Mouse (Mus musculus): Measurements from ENCODE around the gene Pfkm. TPM values are rescaled to one million over a fixed set of nuclear protein-coding genes. Genes with fewer than 3 reads are reported as not detected.

Pfkm gene
- 9.4 and 10.5 TPM in 2 replicates for total RNA-seq (2014; rRNA removed)
- 10.8 and 12.3 TPM in 2 replicates for polyA plus RNA-seq (2012; rRNA removed)

DNA sequence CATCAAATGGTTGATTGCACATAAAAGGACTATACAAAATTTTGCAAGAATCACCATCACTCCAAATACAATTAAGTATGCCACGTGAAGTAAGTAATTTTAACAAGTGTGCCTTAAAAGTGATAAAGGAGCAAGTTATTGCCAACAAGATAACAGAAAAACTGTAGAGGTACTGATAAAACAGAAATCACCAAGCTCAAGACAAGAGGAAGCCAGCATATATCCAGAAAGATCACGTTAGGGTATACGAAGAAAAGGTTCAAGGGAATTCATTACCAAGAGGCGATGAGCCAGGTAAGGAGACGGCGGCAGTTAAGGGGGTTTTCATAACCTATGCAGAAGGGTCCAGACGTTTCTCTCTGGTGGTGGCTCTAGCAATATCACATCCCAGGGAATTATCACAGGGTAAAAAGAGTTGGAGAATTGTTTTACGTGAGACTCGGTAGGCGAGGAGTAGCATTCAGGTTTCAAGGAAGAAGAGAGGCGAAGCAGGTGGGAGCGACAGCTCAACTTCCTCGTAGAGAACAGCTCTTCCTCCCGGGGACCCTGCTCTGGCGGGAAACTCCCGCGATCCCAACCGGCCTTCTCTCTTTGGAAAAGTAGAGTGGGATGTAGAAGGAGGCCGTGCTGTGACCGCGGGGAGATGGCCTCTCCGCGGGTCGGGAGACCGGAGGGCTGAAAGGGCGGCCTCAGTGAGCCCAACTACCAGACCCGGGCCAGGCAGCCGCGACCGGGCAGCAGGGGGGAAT is at the start of gene Pfkm:
Gene Pfkm, plus strand, starts transcription at position 218 of the 749 bp plus-strand sequence.
- H3K4me3 ChIP-seq (ENCODE audit: insufficient read depth, low read depth, low read length): peak within 1 kb of the TSS; percentile 69
- peak; percentile 8 for DNase-seq (ENCODE audit: extremely low read depth, low read depth, low spot score)
- no peaks in the 10 kb centered on the region for H3K27me3 ChIP-seq (ENCODE audit: control insufficient read depth, insufficient read depth, low read length)
- peaks cover 3% of the 10 kb centered on the region; the same call in 1 of the 2 replicates for H3K4me1 ChIP-seq (ENCODE audit: control insufficient read depth, insufficient read depth, low read length)
- TF ChIP-seq POLR2A (IDR thresholded peaks at IDR 0.05; ENCODE audit: extremely low read depth, insufficient read depth, low read length): no peak
- no peak for TF ChIP-seq CTCF (IDR thresholded peaks at IDR 0.05; ENCODE audit: low read depth, low read length)
- H3K79me2 ChIP-seq (ENCODE audit: control insufficient read depth, insufficient read depth, low read length): peaks cover 5% of the 10 kb centered on the region; the same call in 1 of the 2 replicates
- H3K36me3 ChIP-seq (ENCODE audit: control insufficient read depth, insufficient read depth, low read length): no peaks in the 10 kb centered on the region
- WGBS: under 1% methylated on average over 30 of the region's 30 CpGs
- peak within 1 kb of the TSS; percentile 86 for H3K9ac ChIP-seq (ENCODE audit: low read depth, low read length)
- H3K27ac ChIP-seq (replicated peaks; ENCODE audit: insufficient read depth, low read depth, low read length): peak within 1 kb of the TSS; percentile 82

DNA sequence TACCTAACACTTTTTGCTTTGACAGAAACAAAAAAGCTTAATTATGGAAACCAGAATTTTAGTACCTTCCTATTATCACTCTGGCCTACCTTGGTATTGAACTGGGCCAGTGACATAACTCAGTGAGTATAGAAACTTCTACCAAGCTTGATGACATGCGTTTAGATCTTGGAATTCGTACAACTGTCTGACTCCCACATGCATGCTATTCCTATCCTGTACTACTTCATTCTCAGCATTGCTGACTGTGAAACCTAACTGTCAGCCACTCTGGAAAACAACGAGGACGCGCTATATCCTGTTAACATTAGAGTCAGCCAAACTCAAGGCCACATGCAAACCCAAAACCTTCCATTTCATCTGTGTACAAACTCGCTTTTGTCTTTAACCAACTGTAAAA is 48.4 kb upstream of the Pfkm start:
- TF ChIP-seq POLR2A (IDR thresholded peaks at IDR 0.05; ENCODE audit: extremely low read depth, insufficient read depth, low read length): no peak
- no peak for TF ChIP-seq CTCF (IDR thresholded peaks at IDR 0.05; ENCODE audit: low read depth, low read length)
- no peak overlapping the region for H3K9ac ChIP-seq (ENCODE audit: low read depth, low read length)
- H3K36me3 ChIP-seq (ENCODE audit: control insufficient read depth, insufficient read depth, low read length): peaks cover 56% of the 10 kb centered on the region
- no peaks in the 10 kb centered on the region for H3K79me2 ChIP-seq (ENCODE audit: control insufficient read depth, insufficient read depth, low read length)
- H3K27ac ChIP-seq (replicated peaks; ENCODE audit: insufficient read depth, low read depth, low read length): no peak overlapping the region
- H3K4me1 ChIP-seq (ENCODE audit: control insufficient read depth, insufficient read depth, low read length): no peaks in the 10 kb centered on the region
- DNase-seq (ENCODE audit: extremely low read depth, low read depth, low spot score): no peak
- 92% methylated on average over 6 of the region's 6 CpGs for WGBS
- H3K27me3 ChIP-seq (ENCODE audit: control insufficient read depth, insufficient read depth, low read length): no peaks in the 10 kb centered on the region
- H3K4me3 ChIP-seq (ENCODE audit: insufficient read depth, low read depth, low read length): no peak overlapping the region

DNA sequence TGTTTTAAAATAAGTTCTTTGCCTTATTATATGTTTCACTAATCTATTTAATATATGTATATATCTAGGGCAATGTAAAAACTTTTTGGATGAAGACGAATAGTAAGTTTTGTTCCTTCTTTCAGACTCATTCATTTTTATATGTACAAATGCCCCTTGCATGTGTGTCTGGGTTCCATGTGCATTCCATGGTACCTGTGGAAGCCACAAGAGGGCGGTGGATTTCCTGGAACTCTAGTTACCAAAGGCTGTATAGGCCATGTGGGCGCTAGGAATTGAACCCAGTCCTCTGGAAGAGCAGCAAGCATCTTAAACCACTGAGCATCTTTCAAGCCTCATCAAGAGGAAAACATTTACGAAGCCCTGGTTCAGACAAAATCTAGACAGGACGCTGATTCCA is 48.0 kb upstream of the Pfkm start:
- TF ChIP-seq POLR2A (IDR thresholded peaks at IDR 0.05; ENCODE audit: extremely low read depth, insufficient read depth, low read length): no peak
- TF ChIP-seq CTCF (IDR thresholded peaks at IDR 0.05; ENCODE audit: low read depth, low read length): no peak
- no peak for DNase-seq (ENCODE audit: extremely low read depth, low read depth, low spot score)
- H3K27ac ChIP-seq (replicated peaks; ENCODE audit: insufficient read depth, low read depth, low read length): no peak overlapping the region
- 95% methylated on average over 5 of the region's 5 CpGs for WGBS
- peaks cover 58% of the 10 kb centered on the region for H3K36me3 ChIP-seq (ENCODE audit: control insufficient read depth, insufficient read depth, low read length)
- no peaks in the 10 kb centered on the region for H3K4me1 ChIP-seq (ENCODE audit: control insufficient read depth, insufficient read depth, low read length)
- no peak overlapping the region for H3K9ac ChIP-seq (ENCODE audit: low read depth, low read length)
- H3K4me3 ChIP-seq (ENCODE audit: insufficient read depth, low read depth, low read length): no peak overlapping the region
- no peaks in the 10 kb centered on the region for H3K79me2 ChIP-seq (ENCODE audit: control insufficient read depth, insufficient read depth, low read length)
- no peaks in the 10 kb centered on the region for H3K27me3 ChIP-seq (ENCODE audit: control insufficient read depth, insufficient read depth, low read length)

DNA sequence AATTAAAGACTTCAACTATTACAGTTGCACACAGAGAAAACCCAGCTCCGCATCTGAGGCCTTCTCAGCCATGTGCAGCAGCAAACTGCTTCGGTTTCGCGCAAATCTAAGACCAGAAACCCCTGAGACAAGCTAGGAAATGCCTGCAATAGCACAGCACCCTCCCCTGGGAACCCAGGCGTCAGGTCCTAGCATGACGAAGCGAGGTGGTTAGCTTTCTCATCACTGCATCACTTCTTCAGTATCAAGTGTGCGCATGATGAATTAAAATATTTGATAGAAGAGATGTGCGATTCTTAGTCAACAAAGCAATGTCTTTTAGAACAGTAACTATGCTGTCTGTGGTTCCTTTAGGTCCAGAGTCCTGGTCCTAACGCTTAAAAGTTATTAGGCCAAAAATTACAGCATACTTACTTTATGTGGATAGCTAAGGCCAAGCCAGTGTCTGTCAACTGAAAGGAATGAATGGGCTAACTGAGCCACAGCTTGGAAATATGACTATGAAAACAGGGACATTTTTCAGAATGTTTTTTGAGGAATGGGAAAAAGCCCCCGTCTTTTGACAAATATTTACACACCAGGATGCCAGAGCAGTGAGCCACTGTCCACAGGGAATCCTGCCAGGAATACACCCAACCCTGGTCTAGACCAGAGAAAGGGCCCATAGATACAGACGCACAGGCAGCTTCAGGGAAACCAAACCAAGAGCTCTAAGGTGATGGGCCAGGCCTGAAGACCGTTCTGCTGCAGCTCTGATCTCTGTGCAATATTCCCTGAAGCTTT is 43.3 kb upstream of the Pfkm start:
- Histone ChIP-seq H3K79me2 (ENCODE audit: control insufficient read depth, insufficient read depth, low read length) (no peaks in the 10 kb centered on the region), H3K36me3 (ENCODE audit: control insufficient read depth, insufficient read depth, low read length) (peaks cover 46% of the 10 kb centered on the region), H3K27me3 (ENCODE audit: control insufficient read depth, insufficient read depth, low read length) (no peaks in the 10 kb centered on the region), H3K27ac (replicated peaks; ENCODE audit: insufficient read depth, low read depth, low read length) (no peak overlapping the region), H3K9ac (ENCODE audit: low read depth, low read length) (no peak overlapping the region), H3K4me1 (ENCODE audit: control insufficient read depth, insufficient read depth, low read length) (no peaks in the 10 kb centered on the region), H3K4me3 (ENCODE audit: insufficient read depth, low read depth, low read length) (no peak overlapping the region)
- no peak for DNase-seq (ENCODE audit: extremely low read depth, low read depth, low spot score)
- no peak for TF ChIP-seq CTCF (IDR thresholded peaks at IDR 0.05; ENCODE audit: low read depth, low read length)
- no peak for TF ChIP-seq POLR2A (IDR thresholded peaks at IDR 0.05; ENCODE audit: extremely low read depth, insufficient read depth, low read length)
- WGBS: 91% methylated on average over 13 of the region's 13 CpGs

DNA sequence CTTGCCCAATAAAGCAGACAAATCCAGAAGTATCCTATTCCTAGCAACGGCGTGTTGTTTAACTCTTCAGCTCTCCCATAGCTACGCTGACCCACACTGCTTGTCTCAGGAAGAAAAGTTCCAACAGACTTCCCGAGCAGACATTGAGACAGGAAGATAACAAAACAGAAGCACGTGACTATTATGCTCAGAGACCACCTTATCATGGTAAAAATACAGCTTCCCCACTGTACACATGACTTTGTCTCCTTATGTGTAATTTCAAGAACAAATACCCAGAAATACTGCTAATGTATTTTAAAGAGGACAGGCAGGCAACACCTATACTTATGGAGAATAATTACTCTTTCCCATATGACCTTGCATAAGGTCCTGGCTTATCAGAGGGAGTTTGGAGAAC is 40.7 kb upstream of the Pfkm start:
- no peak for TF ChIP-seq POLR2A (IDR thresholded peaks at IDR 0.05; ENCODE audit: extremely low read depth, insufficient read depth, low read length)
- no peak for TF ChIP-seq CTCF (IDR thresholded peaks at IDR 0.05; ENCODE audit: low read depth, low read length)
- H3K79me2 ChIP-seq (ENCODE audit: control insufficient read depth, insufficient read depth, low read length): no peaks in the 10 kb centered on the region
- H3K27ac ChIP-seq (replicated peaks; ENCODE audit: insufficient read depth, low read depth, low read length): no peak overlapping the region
- WGBS: 80% methylated on average over 5 of the region's 5 CpGs
- peaks cover 27% of the 10 kb centered on the region for H3K36me3 ChIP-seq (ENCODE audit: control insufficient read depth, insufficient read depth, low read length)
- no peak for DNase-seq (ENCODE audit: extremely low read depth, low read depth, low spot score)
- no peaks in the 10 kb centered on the region for H3K4me1 ChIP-seq (ENCODE audit: control insufficient read depth, insufficient read depth, low read length)
- H3K4me3 ChIP-seq (ENCODE audit: insufficient read depth, low read depth, low read length): no peak overlapping the region
- no peak overlapping the region for H3K9ac ChIP-seq (ENCODE audit: low read depth, low read length)
- H3K27me3 ChIP-seq (ENCODE audit: control insufficient read depth, insufficient read depth, low read length): no peaks in the 10 kb centered on the region

Data from liver, adult 2 months (tissue).